Mouse (Mus musculus): ENCODE measurements around the gene Ugt1a7c.

DNA sequence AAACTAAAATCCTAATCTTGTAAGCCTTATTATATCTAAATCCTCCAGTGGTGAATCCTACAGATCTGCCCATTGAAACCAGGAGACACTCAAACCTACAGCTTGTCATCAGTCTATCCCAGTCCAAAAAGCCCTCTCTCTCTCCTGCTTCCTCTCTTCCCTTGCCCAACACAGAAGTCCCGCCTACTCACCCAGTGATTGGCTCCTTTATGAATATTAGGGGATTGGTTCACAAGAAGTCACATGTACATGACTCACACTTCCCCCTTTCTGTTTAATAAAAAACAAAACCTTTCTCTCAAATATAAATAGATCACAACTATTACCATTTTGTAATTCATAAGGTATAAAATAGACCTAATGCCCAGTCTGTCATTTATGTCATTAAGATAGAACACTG, 17.7 kb upstream of the Ugt1a7c start:
- TF ChIP-seq CTCF (IDR thresholded peaks at IDR 0.05; ENCODE audit: insufficient read depth, low read length) (no peak), POLR2A (IDR thresholded peaks at IDR 0.05; ENCODE audit: borderline replicate concordance, extremely low read depth, low read depth, low read length) (no peak)
